Mouse (Mus musculus): Measurements from ENCODE around the gene 1700125H20Rik.

DNA sequence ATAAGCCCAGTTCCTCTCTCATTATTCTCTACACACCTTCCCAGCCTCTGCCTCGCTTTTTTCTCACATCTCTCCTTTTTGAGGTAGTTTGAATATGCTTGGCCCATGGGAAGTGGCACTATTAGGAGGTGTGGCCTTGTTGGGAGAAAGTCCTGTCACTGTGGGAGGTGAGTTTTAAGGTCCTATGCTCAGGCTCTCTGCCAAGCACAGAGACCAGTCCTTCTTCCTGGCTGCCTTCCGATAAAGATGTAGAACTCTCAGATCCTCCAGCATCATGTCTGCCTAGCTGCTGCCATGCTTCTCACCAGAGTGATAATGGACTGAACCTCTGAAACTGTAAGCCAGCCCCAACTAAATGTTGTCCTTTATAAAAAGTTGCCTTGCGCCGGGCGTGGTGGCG is 52.4 kb downstream of the 1700125H20Rik start:
- TF ChIP-seq CTCF (IDR thresholded peaks at IDR 0.05; ENCODE audit: low read depth, low read length) (no peak), POLR2A (IDR thresholded peaks at IDR 0.05; ENCODE audit: borderline replicate concordance, low read depth, low read length) (no peak)

All from bone marrow macrophage, adult 2 months (primary cell).